In genomic region chr10:42192951-42193350, GRCm38 (mm10) we compare ENCODE assay signal across 14 mouse cellular contexts.
DNase-seq lines count a peak whose midpoint lies in the region; ATAC-seq lines count a peak whose summit lies in the region.
"Had no signal": no experiment of that assay in that cellular context is flagged by ENCODE, and none has a peak within 500 bp of the region (broad histone marks: within the 10 kb centered on the region; RNA-seq: fewer than 3 reads in every experiment).

No protein-coding gene starts in this region.

- peaks cover 18% of the 10 kb centered on the region for H3K36me3 ChIP-seq in forebrain, embryonic 12.5 days (replicated peaks)

- H3K9ac ChIP-seq in forebrain, embryonic 12.5 days = no peak overlapping the region
- H3K9ac ChIP-seq: hindbrain, embryonic 14.5 days; limb, embryonic 15.5 days; lung, embryonic 14.5 days; neural tube, embryonic 15.5 days had no signal

- peaks cover 14% of the 10 kb centered on the region for H3K4me1 ChIP-seq in forebrain, embryonic 12.5 days

- no peaks in the 10 kb centered on the region; the same call in 1 of the 2 replicates for H3K9me3 ChIP-seq in forebrain, embryonic 12.5 days
- H3K9me3 ChIP-seq: limb, embryonic 15.5 days; neural tube, embryonic 15.5 days had no signal

- no peak overlapping the region for H3K4me3 ChIP-seq in forebrain, embryonic 12.5 days (replicated peaks)
- H3K4me3 ChIP-seq: limb, embryonic 15.5 days; neural tube, embryonic 15.5 days had no signal

- DNase-seq in 416B (ENCODE audit: low read depth) = peak; percentile 65
- DNase-seq in B cell, adult 2 months = peak; percentile 36 to 37
- DNase-seq in embryo, embryonic 10.5 days (ENCODE audit: low spot score) = peak; percentile 53
- DNase-seq in layer of hippocampus, postnatal 25 days (ENCODE audit: extremely low spot score in 1 of 2, low spot score in 1 of 2) = no peak
- DNase-seq in left cerebral cortex, postnatal 4 days = no peak
- DNase-seq: adrenal gland, postnatal 36 days; gastrocnemius, postnatal 25 days; kidney, adult 18-20 months; lung, embryonic 14.5 days had no signal

- H3K4me2 ChIP-seq in forebrain, embryonic 12.5 days = no peak overlapping the region
- H3K4me2 ChIP-seq: hindbrain, embryonic 14.5 days; limb, embryonic 15.5 days; lung, embryonic 14.5 days; neural tube, embryonic 15.5 days had no signal

- intact Hi-C loops in left cerebral cortex, postnatal 4 days (cut with DNase I) = no loop called here

- no peaks in the 10 kb centered on the region for H3K27me3 ChIP-seq in forebrain, embryonic 12.5 days
- H3K27me3 ChIP-seq: limb, embryonic 15.5 days; neural tube, embryonic 15.5 days had no signal

- 29% methylated on average over 6 of the region's 6 CpGs for WGBS in forebrain, embryonic 12.5 days

- peak; percentile 28; the same call in 1 of the 2 replicates for ATAC-seq in neutrophil, adult 5-6 weeks (ENCODE audit: extremely low read depth, insufficient number of reproducible peaks, low FRiP score, poor library complexity, severe bottlenecking)
- no peak for ATAC-seq in forebrain, embryonic 12.5 days (ENCODE audit: low FRiP score)

- no peak overlapping the region for H3K27ac ChIP-seq in forebrain, embryonic 12.5 days
- H3K27ac ChIP-seq: hindbrain, embryonic 14.5 days; limb, embryonic 15.5 days; neural tube, embryonic 15.5 days had no signal

Comparison
In these comparisons a context has a peak if more than half of its experiments do, and no peak if none do; other contexts are left out.
1. DNase-seq: peak in 416B (single experiment), B cell, adult 2 months (2 of 2) and embryo, embryonic 10.5 days (single experiment); none in layer of hippocampus, postnatal 25 days (0 of 2) and left cerebral cortex, postnatal 4 days (single experiment).